In genomic region chr11:22847732-22848648, GRCm38 (mm10) we compare ENCODE assay signal across 9 mouse cellular contexts. TPM values are rescaled to one million over a fixed set of nuclear protein-coding genes. Genes with fewer than 3 reads are reported as not detected.
DNase-seq lines count a peak whose midpoint lies in the region; ATAC-seq and TF ChIP-seq lines count a peak whose summit lies in the region.
"Had no signal": no experiment of that assay in that cellular context is flagged by ENCODE, and none has a peak within 500 bp of the region (broad histone marks: within the 10 kb centered on the region; RNA-seq: fewer than 3 reads in every experiment).

No protein-coding gene starts in this region.

- no peaks in the 10 kb centered on the region for H3K27me3 ChIP-seq in thymus, adult 2 months (ENCODE audit: control insufficient read depth, insufficient read depth, low read length)
- no peaks in the 10 kb centered on the region for H3K27me3 ChIP-seq in heart, postnatal 0 days (ENCODE audit: control insufficient read depth, insufficient read depth, low read length)
- no peaks in the 10 kb centered on the region for H3K27me3 ChIP-seq in stomach, postnatal 0 days (ENCODE audit: control insufficient read depth, insufficient read depth, low read length)
- H3K27me3 ChIP-seq in forebrain, embryonic 11.5 days (ENCODE audit: control insufficient read depth, insufficient read depth, low read length): no peaks in the 10 kb centered on the region
- no peaks in the 10 kb centered on the region for H3K27me3 ChIP-seq in midbrain, embryonic 10.5 days (ENCODE audit: low read depth, poor library complexity, severe bottlenecking)
- H3K27me3 ChIP-seq: limb, embryonic 13.5 days had no signal

- TF ChIP-seq CTCF in thymus, adult 2 months (IDR thresholded peaks at IDR 0.05; ENCODE audit: borderline replicate concordance, control insufficient read depth, extremely low read depth, insufficient read depth, low read length, poor library complexity): no peak
- TF ChIP-seq CTCF in heart, postnatal 0 days (IDR thresholded peaks at IDR 0.05; ENCODE audit: low read depth): no peak
- no peak for TF ChIP-seq CTCF in stomach, postnatal 0 days (IDR thresholded peaks at IDR 0.05; ENCODE audit: low read depth)

- TF ChIP-seq POLR2A in thymus, adult 2 months (IDR thresholded peaks at IDR 0.05; ENCODE audit: control insufficient read depth, extremely low read depth, insufficient read depth, low read length, poor library complexity): no peak

- no peak for ATAC-seq in heart, postnatal 0 days (ENCODE audit: insufficient read depth, low read depth)
- peak; percentile 53 for ATAC-seq in stomach, postnatal 0 days (ENCODE audit: low FRiP score, low TSS enrichment)
- no peak for ATAC-seq in forebrain, embryonic 11.5 days (replicated peaks; ENCODE audit: low FRiP score)

- H3K4me1 ChIP-seq in thymus, adult 2 months (replicated peaks; ENCODE audit: control insufficient read depth, insufficient read depth, low read length): peaks cover 63% of the 10 kb centered on the region
- H3K4me1 ChIP-seq in heart, postnatal 0 days (ENCODE audit: control insufficient read depth, insufficient read depth): peaks cover 61% of the 10 kb centered on the region
- H3K4me1 ChIP-seq in stomach, postnatal 0 days (replicated peaks; ENCODE audit: control insufficient read depth, insufficient read depth): peaks cover 26% of the 10 kb centered on the region
- no peaks in the 10 kb centered on the region for H3K4me1 ChIP-seq in forebrain, embryonic 11.5 days (replicated peaks; ENCODE audit: control insufficient read depth, insufficient read depth, low read length)
- peaks cover 15% of the 10 kb centered on the region for H3K4me1 ChIP-seq in midbrain, embryonic 10.5 days
- H3K4me1 ChIP-seq: limb, embryonic 13.5 days had no signal

- H3K4me2 ChIP-seq in heart, postnatal 0 days (ENCODE audit: low read depth, low read length): 0 out of 2 replicates have a peak overlapping the region, but pooled peaks have one; percentile 4
- H3K4me2 ChIP-seq in stomach, postnatal 0 days (replicated peaks; ENCODE audit: low read depth): no peak overlapping the region
- no peak overlapping the region for H3K4me2 ChIP-seq in forebrain, embryonic 11.5 days (ENCODE audit: low read depth, low read length, severe bottlenecking)
- H3K4me2 ChIP-seq: limb, embryonic 13.5 days had no signal

- peak overlapping the region; percentile 1; the same call in 1 of the 2 replicates for H3K27ac ChIP-seq in thymus, adult 2 months (ENCODE audit: control insufficient read depth, insufficient read depth, low read length)
- peak overlapping the region; percentile 61 for H3K27ac ChIP-seq in heart, postnatal 0 days (ENCODE audit: low read depth)
- H3K27ac ChIP-seq in stomach, postnatal 0 days (replicated peaks): peak overlapping the region; percentile 40
- H3K27ac ChIP-seq in forebrain, embryonic 11.5 days (ENCODE audit: low read depth, low read length): no peak overlapping the region
- no peak overlapping the region for H3K27ac ChIP-seq in midbrain, embryonic 10.5 days (replicated peaks)
- H3K27ac ChIP-seq: limb, embryonic 13.5 days had no signal

- no peak overlapping the region for H3K4me3 ChIP-seq in thymus, adult 2 months (ENCODE audit: control insufficient read depth, insufficient read depth, low read length)
- no peak overlapping the region for H3K4me3 ChIP-seq in heart, postnatal 0 days (ENCODE audit: low read depth, low read length)
- H3K4me3 ChIP-seq in stomach, postnatal 0 days (ENCODE audit: low read depth, low read length): no peak overlapping the region
- H3K4me3 ChIP-seq in forebrain, embryonic 11.5 days (ENCODE audit: low read depth, low read length): no peak overlapping the region
- H3K4me3 ChIP-seq in midbrain, embryonic 10.5 days: no peak overlapping the region
- H3K4me3 ChIP-seq: limb, embryonic 13.5 days had no signal

- H3K9me3 ChIP-seq in heart, postnatal 0 days (replicated peaks; ENCODE audit: control insufficient read depth, low read length): no peaks in the 10 kb centered on the region
- H3K9me3 ChIP-seq in stomach, postnatal 0 days (ENCODE audit: control insufficient read depth, low read length): no peaks in the 10 kb centered on the region
- no peaks in the 10 kb centered on the region for H3K9me3 ChIP-seq in forebrain, embryonic 11.5 days (ENCODE audit: control insufficient read depth, low read length)
- no peaks in the 10 kb centered on the region for H3K9me3 ChIP-seq in midbrain, embryonic 10.5 days (replicated peaks)
- H3K9me3 ChIP-seq: limb, embryonic 13.5 days had no signal

- no peak for DNase-seq in thymus, adult 2 months
- DNase-seq in thymus, postnatal 36 days: no peak
- DNase-seq in heart, postnatal 0 days (ENCODE audit: low spot score): peak; percentile 51
- peak; percentile 44 for DNase-seq in large intestine, adult 2 months (ENCODE audit: low read depth, low spot score)
- DNase-seq in stomach, postnatal 0 days (ENCODE audit: low spot score): peak; percentile 44
- no peak for DNase-seq in forebrain, embryonic 11.5 days (ENCODE audit: low spot score)
- DNase-seq in spleen, postnatal 14 days (ENCODE audit: low spot score in 2 of 2): no peak
- no peak for DNase-seq in midbrain, embryonic 10.5 days (ENCODE audit: low spot score)

- WGBS in thymus, adult 2 months: 46% methylated on average over 8 of the region's 8 CpGs
- 28% methylated on average over 8 of the region's 8 CpGs for WGBS in heart, postnatal 0 days
- WGBS in large intestine, adult 2 months: 12% methylated on average over 8 of the region's 8 CpGs
- WGBS in stomach, postnatal 0 days: 33% methylated on average over 8 of the region's 8 CpGs
- WGBS in forebrain, embryonic 11.5 days: 70% methylated on average over 8 of the region's 8 CpGs
- WGBS in midbrain, embryonic 10.5 days: 79% methylated on average over 8 of the region's 8 CpGs

- no peak for TF ChIP-seq EP300 in heart, postnatal 0 days (IDR thresholded peaks at IDR 0.05; ENCODE audit: low read depth)
- TF ChIP-seq EP300 in stomach, postnatal 0 days (optimal IDR thresholded peaks at IDR 0.05): no peak

- no peaks in the 10 kb centered on the region for H3K36me3 ChIP-seq in thymus, adult 2 months (ENCODE audit: control insufficient read depth, insufficient read depth, low read length)
- H3K36me3 ChIP-seq in heart, postnatal 0 days (replicated peaks; ENCODE audit: control insufficient read depth, insufficient read depth, low read length): no peaks in the 10 kb centered on the region
- no peaks in the 10 kb centered on the region; the same call in 1 of the 2 replicates for H3K36me3 ChIP-seq in stomach, postnatal 0 days (ENCODE audit: control insufficient read depth, insufficient read depth, low read length)
- H3K36me3 ChIP-seq in forebrain, embryonic 11.5 days (ENCODE audit: control insufficient read depth, insufficient read depth, low read length): no peaks in the 10 kb centered on the region
- H3K36me3 ChIP-seq in midbrain, embryonic 10.5 days: no peaks in the 10 kb centered on the region
- H3K36me3 ChIP-seq: limb, embryonic 13.5 days had no signal

- no peak overlapping the region for H3K9ac ChIP-seq in heart, postnatal 0 days (replicated peaks; ENCODE audit: low read depth, low read length)
- H3K9ac ChIP-seq in stomach, postnatal 0 days (ENCODE audit: low read length): no peak overlapping the region
- H3K9ac ChIP-seq in forebrain, embryonic 11.5 days (ENCODE audit: low read length): no peak overlapping the region
- H3K9ac ChIP-seq: limb, embryonic 13.5 days had no signal

RNA-seq across cellular contexts. Expression of gene B3gnt2, which starts 12.8 kb away (rescaled TPM):
- 35.4 and 41.4 TPM in 2 replicates for polyA plus RNA-seq in thymus, adult 2 months (2012; rRNA removed)
- total RNA-seq in heart, postnatal 0 days (2014; rRNA removed; ENCODE audit: low replicate concordance): 14.3 and 22.6 TPM in 2 replicates
- polyA plus RNA-seq in heart, postnatal 0 days (2015; fragmentation: Nextera tagmentation; extraction: Ambion mirVana): 5.1 and 5.9 TPM in 2 replicates
- polyA plus RNA-seq in large intestine, adult 2 months (2012; rRNA removed): 8.8 and 10.4 TPM in 2 replicates
- polyA plus RNA-seq in stomach, postnatal 0 days (2015; fragmentation: Nextera tagmentation; extraction: Ambion mirVana): 15.1 and 18.4 TPM in 2 replicates
- 2.4 and 2.8 TPM in 2 replicates for polyA plus RNA-seq in forebrain, embryonic 11.5 days (2014; fragmentation: Nextera tagmentation; extraction: Ambion mirVana)
- polyA plus RNA-seq in midbrain, embryonic 10.5 days (2016; fragmentation: Nextera tagmentation; extraction: Ambion mirVana): 1.9 and 2.7 TPM in 2 replicates

Comparison
In these comparisons a context has a peak if more than half of its experiments do, and no peak if none do; other contexts are left out.
1. DNase-seq: peak in heart, postnatal 0 days (single experiment), large intestine, adult 2 months (single experiment) and stomach, postnatal 0 days (single experiment); none in thymus, adult 2 months (single experiment), thymus, postnatal 36 days (0 of 2), forebrain, embryonic 11.5 days (single experiment), spleen, postnatal 14 days (0 of 2) and midbrain, embryonic 10.5 days (single experiment).
2. H3K27ac ChIP-seq: peak in thymus, adult 2 months (single experiment), heart, postnatal 0 days (single experiment) and stomach, postnatal 0 days (single experiment); none in forebrain, embryonic 11.5 days (single experiment) and midbrain, embryonic 10.5 days (single experiment).